Mouse (Mus musculus) spleen, adult 2 months (tissue): ENCODE results near the gene Fanca. TPM values are rescaled to one million over a fixed set of nuclear protein-coding genes. Genes with fewer than 3 reads are reported as not detected.

ENCODE experiments used
- DNase-seq, 2 experiments: peaks; one replicate each; pipeline versions ENCODE4 v3.0.0 to v3.0.0-alpha.2; 2012 to 2021; ENCODE audit warnings: low spot score in 2 of 2, low read depth in 1 of 2
- H3K27ac ChIP-seq: fragments of 200-500 bp; 2 replicates; pipeline ENCODE4 v1.5.1; 2012; ENCODE audit warnings: low read length, inconsistent platforms; ENCODE audit not compliant: insufficient read depth
- H3K27me3 ChIP-seq: fragments of 200-500 bp; 2 replicates; pipeline ENCODE4 v1.6.1; 2012; ENCODE audit warnings: mild to moderate bottlenecking, moderate library complexity, low read length, inconsistent platforms; ENCODE audit not compliant: control insufficient read depth, insufficient read depth
- H3K36me3 ChIP-seq: fragments of 200-500 bp; 2 replicates; pipeline ENCODE4 v1.6.1; 2012; ENCODE audit warnings: mild to moderate bottlenecking, low read length, inconsistent platforms; ENCODE audit not compliant: control insufficient read depth, insufficient read depth
- H3K4me1 ChIP-seq: fragments of 200-500 bp; 2 replicates; pipeline ENCODE4 v1.6.1; 2011; ENCODE audit warnings: inconsistent platforms; ENCODE audit not compliant: control insufficient read depth, insufficient read depth, insufficient read length
- H3K4me3 ChIP-seq: fragments of 200-500 bp; 2 replicates; pipeline ENCODE4 v1.5.1; 2011; ENCODE audit warnings: mild to moderate bottlenecking, inconsistent platforms; ENCODE audit not compliant: insufficient read depth, insufficient read length; ENCODE audit errors: extremely low read depth
- CTCF ChIP-seq: fragments of 200-500 bp; IDR thresholded peaks from 2 replicates; pipeline ENCODE4 v1.5.1; 2011; ENCODE audit warnings: mild to moderate bottlenecking, inconsistent platforms; ENCODE audit not compliant: insufficient read depth, insufficient read length, insufficient replicate concordance; ENCODE audit errors: extremely low read depth
- POLR2A ChIP-seq: fragments of 200-500 bp; IDR thresholded peaks from 2 replicates; pipeline ENCODE4 v1.6.1; 2011; ENCODE audit warnings: low read depth, low read length, inconsistent platforms
- WGBS: fragments of 180-500 bp; shearing (Covaris S2); methylation state at CpG from one replicate; pipeline ENCODE4 v1.1.7; 2018; 5-methylcytosine and 5-hydroxymethylcytosine counted together
- polyA plus RNA-seq: library from polyadenylated mRNA; depleted of rRNA; stranded (reverse); fragments of >200 nt; gene quantifications from 2 replicates; pipeline ENCODE4 v1.2.3, GENCODE M21; 2012; rRNA removed

Fanca gene
- 55.7 and 76.1 TPM in 2 replicates for polyA plus RNA-seq

- Histone ChIP-seq H3K36me3 (no peaks in the 10 kb centered on the region), H3K4me3 (peak within 1 kb of the TSS; percentile 75), H3K27me3 (no peaks in the 10 kb centered on the region), H3K4me1 (no peaks in the 10 kb centered on the region; the same call in 1 of the 2 replicates), H3K27ac (no peak within 1 kb of the TSS)
- peak; percentile 86 to 96 for DNase-seq
- TF ChIP-seq CTCF (0 out of 2 replicates have a peak, but pooled peaks have one; percentile 23), POLR2A (peak; percentile 70)
- under 1% methylated on average over 24 of the region's 24 CpGs for WGBS
Measured at GRCm38 (mm10) chr8:123318467-123318911, at the start of gene Fanca. Fanca (minus strand) TSS chr8:123318576.

DNA sequence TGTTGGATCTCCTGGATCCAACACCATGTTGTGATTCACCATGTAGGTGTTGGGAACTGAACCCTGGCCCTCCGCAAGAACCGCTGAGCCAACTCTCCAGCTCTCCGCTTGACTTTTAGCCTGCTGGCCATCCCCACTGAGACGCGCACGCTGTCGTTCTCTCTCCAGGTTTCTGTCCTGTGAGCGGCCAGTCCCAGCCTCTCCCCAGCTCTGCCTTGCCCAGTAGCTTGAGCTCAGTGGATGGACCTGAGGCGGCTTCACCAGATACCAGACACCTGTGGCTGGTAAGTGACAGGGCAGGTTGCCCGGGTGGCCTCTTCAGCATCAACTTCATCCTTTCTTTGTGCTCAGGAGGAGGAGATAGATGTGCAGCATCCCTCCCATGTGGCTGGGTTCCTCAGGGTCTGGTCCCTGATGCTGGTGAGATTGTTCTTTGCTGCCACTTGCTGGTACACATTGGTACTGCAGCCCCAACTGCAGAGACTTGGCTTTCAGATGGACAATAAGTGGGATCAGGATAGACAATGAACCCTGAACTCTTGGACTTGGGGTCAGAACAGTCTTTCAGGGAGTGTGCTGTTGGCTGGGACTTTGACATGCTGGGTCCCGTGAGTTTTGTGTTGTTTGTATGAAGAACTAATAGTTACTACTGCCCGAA is 42.8 kb upstream of the Fanca start:
- DNase-seq: peak; percentile 35 to 60
- no peaks in the 10 kb centered on the region for H3K4me1 ChIP-seq
- TF ChIP-seq CTCF: peak; percentile 74; the same call in 1 of the 2 replicates
- no peak for TF ChIP-seq POLR2A
- H3K27ac ChIP-seq: no peak overlapping the region
- WGBS: 58% methylated on average over 12 of the region's 12 CpGs
- H3K4me3 ChIP-seq: no peak overlapping the region
- no peaks in the 10 kb centered on the region for H3K36me3 ChIP-seq
- H3K27me3 ChIP-seq: no peaks in the 10 kb centered on the region

DNA sequence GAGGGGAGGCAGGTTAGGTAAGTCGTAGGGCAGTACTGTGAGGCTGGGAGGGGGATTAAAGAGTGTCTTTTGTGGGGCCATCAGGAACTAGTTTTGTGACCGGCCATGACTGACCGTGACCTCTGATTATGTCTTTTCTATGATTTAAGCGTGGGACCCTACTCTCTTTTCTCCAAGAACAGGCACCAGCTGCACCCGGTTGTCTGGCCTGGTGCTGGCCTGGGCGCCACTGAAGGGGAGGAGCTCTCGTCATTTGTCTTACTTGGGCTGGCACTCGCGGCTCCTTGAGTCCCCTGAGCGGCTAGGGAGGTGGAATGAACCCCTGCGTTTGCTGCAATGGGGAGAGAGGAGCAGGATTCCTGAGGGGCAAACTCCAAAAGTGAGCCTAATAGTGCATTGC is 34.8 kb upstream of the Fanca start:
- WGBS: 63% methylated on average over 11 of the region's 11 CpGs
- no peaks in the 10 kb centered on the region for H3K36me3 ChIP-seq
- H3K27me3 ChIP-seq: peaks cover 6% of the 10 kb centered on the region; the same call in 1 of the 2 replicates
- no peaks in the 10 kb centered on the region for H3K4me1 ChIP-seq
- no peak overlapping the region for H3K27ac ChIP-seq
- TF ChIP-seq POLR2A: no peak
- TF ChIP-seq CTCF: no peak
- H3K4me3 ChIP-seq: no peak overlapping the region
- no peak for DNase-seq

- H3K36me3 ChIP-seq: no peaks in the 10 kb centered on the region
- no peak for DNase-seq
- H3K27ac ChIP-seq: no peak overlapping the region
- H3K4me1 ChIP-seq: no peaks in the 10 kb centered on the region
- H3K4me3 ChIP-seq: no peak overlapping the region
- peaks cover 6% of the 10 kb centered on the region; the same call in 1 of the 2 replicates for H3K27me3 ChIP-seq
- TF ChIP-seq CTCF (peak; percentile 25; the same call in 1 of the 2 replicates), POLR2A (no peak)
- WGBS: 42% methylated on average over 13 of the region's 13 CpGs
Measured at GRCm38 (mm10) chr8:123352786-123353185, 34.4 kb upstream of the Fanca start.

DNA sequence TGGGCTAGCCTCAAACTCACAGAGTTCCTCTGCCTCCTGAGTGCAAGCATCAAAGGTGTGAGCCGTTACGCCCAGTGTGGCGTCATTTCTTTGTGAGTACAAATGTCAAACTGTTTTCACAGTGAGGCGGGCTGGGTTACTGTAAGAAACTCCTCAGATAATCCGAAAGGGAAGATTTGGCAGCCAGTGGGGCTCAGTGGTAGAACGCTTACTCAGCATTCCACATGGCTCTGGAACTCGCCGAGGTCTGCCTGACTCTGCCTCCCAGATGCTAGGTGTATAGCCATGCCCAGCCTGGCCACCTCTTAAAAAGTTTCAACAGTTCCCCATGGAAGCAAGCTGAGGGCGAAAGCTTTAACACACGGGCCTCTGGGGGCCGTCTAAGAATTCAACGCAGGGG is 33.7 kb upstream of the Fanca start:
- Histone ChIP-seq H3K27me3 (peaks cover 6% of the 10 kb centered on the region; the same call in 1 of the 2 replicates), H3K27ac (no peak overlapping the region), H3K4me3 (no peak overlapping the region), H3K4me1 (no peaks in the 10 kb centered on the region), H3K36me3 (no peaks in the 10 kb centered on the region)
- TF ChIP-seq CTCF (no peak), POLR2A (no peak)
- no peak for DNase-seq
- WGBS: 87% methylated on average over 12 of the region's 12 CpGs

DNA sequence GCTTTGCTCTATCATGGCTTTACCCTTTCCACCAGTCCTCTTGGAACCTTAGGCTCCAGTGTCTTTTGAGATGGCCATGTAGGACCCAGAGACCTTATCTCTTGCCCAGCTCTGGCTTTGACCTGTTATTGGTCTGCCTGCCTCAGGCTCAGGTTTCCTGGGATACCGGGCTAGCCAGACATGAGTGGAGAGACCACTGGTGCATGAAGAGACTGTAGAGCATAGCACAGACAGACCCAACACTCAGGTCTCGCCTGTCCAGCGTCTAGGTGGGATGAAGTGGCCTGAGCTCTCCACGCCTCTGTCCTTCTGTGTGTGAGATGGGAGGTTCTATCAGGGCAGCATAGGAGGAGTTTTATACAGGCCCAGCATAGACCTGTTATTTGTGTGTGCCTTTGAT is 30.7 kb upstream of the Fanca start:
- DNase-seq: no peak
- Histone ChIP-seq H3K27ac (no peak overlapping the region), H3K27me3 (peaks cover 6% of the 10 kb centered on the region; the same call in 1 of the 2 replicates), H3K4me1 (no peaks in the 10 kb centered on the region), H3K36me3 (no peaks in the 10 kb centered on the region), H3K4me3 (no peak overlapping the region)
- WGBS: 96% methylated on average over 4 of the region's 4 CpGs
- no peak for TF ChIP-seq POLR2A
- TF ChIP-seq CTCF: no peak
